Mouse (Mus musculus) midbrain, embryonic 10.5 days (tissue): ENCODE measurements around the gene Nf2. TPM values are rescaled to one million over a fixed set of nuclear protein-coding genes. Genes with fewer than 3 reads are reported as not detected.

Source experiments
- DNase-seq: peaks from one replicate; pipeline ENCODE4 v3.0.0-alpha.2; 2017; ENCODE audit warnings: low spot score
- H3K27ac ChIP-seq: fragments of 300-500 bp; sonication (generic); replicated peaks from 2 replicates; pipeline ENCODE4 v1.5.1; 2016; ENCODE audit warnings: mild to moderate bottlenecking
- H3K27me3 ChIP-seq: fragments of 300-500 bp; sonication (generic); 2 replicates; pipeline ENCODE4 v1.6.1; 2016; ENCODE audit warnings: low read depth, mild to moderate bottlenecking; ENCODE audit not compliant: poor library complexity, severe bottlenecking
- H3K36me3 ChIP-seq: fragments of 300-500 bp; sonication (generic); 2 replicates; pipeline ENCODE4 v1.6.1; 2016; ENCODE audit warnings: mild to moderate bottlenecking, moderate library complexity
- H3K4me1 ChIP-seq: fragments of 300-500 bp; sonication (generic); 2 replicates; pipeline ENCODE4 v1.6.1; 2016
- H3K4me3 ChIP-seq: fragments of 300-500 bp; sonication (generic); 2 replicates; pipeline ENCODE4 v1.5.1; 2016; ENCODE audit warnings: mild to moderate bottlenecking, moderate library complexity
- H3K9me3 ChIP-seq: fragments of 300-500 bp; sonication (generic); replicated peaks from 2 replicates; pipeline ENCODE4 v1.6.1; 2016; ENCODE audit warnings: mild to moderate bottlenecking
- WGBS: fragments of 180-500 bp; shearing (Covaris S2); methylation state at CpG from one replicate; pipeline ENCODE4 v1.1.7; 2016; 5-methylcytosine and 5-hydroxymethylcytosine counted together
- polyA plus RNA-seq: library from polyadenylated mRNA; unstranded; fragments of >200 nt; fragmentation: Nextera tagmentation; extraction: Ambion mirVana; gene quantifications from 2 replicates; pipeline ENCODE4 v1.2.1, GENCODE M21; 2016

Nf2 gene
- polyA plus RNA-seq, 1 experiment from 2014 or later: 55.5 TPM

DNA sequence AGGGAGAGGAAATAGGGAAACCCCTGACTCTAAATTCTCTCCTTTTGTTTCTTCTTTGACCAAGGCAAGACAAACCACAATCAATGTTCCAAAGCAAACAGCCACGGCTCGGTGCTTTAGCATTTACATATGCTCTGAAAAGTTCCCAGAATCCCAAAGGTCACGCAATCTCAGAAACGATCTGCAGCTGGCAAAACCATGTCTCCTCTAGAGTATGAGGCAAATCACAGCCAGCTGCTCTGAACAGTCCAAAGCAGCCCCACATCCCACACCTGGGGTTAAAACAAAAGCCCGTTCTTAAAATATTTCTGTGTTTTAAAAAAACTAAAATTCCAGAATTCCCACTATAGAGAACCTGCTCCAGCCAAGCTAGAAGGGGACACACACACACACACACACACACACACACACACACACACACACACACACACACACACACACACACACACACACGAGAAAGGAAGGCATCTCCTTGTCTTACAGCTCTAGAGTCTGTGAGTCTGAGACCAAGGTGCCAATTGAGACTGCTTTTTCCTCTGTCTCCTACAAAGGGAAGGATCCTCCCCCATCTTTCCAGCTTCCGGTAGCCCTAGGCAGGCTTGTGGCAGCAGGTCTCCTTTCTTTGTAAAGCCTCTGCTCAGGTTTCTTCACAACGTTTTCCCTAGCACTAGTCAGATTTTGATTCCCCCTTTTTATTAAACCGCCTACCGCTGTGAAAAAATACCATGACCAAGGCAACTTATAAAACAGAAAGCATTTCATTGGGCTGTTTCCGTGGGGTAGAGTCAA, 12.7 kb upstream of the Nf2 start:
- H3K27ac ChIP-seq: peak overlapping the region; percentile 38; the same call in 1 of the 2 replicates
- no peaks in the 10 kb centered on the region for H3K9me3 ChIP-seq
- no peaks in the 10 kb centered on the region for H3K27me3 ChIP-seq
- 61% methylated on average over 11 of the region's 11 CpGs for WGBS
- no peak for DNase-seq
- peaks cover 12% of the 10 kb centered on the region for H3K4me1 ChIP-seq
- no peaks in the 10 kb centered on the region for H3K36me3 ChIP-seq
- H3K4me3 ChIP-seq: no peak overlapping the region

DNA sequence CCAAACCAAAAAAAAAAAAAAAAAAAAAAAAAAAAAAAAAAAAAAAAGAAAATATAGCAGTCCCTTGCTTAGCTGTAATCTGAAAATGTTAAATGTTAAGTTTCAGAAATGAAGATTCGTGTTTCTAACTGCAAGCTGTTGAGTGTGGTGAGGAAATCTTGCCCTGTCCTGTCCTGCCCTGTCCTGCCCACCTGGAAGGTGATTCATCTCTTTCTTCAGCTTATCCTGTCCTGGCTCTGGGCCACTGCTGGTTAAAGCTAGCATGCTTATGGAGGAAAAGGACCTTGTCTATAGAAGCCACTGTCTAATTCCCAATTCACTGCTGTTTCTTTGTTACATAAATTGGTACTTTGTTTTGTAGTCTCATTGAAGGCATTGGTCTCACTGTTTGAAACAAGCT, 11.7 kb upstream of the Nf2 start:
- no peak overlapping the region for H3K27ac ChIP-seq
- WGBS: 85% methylated on average over 1 of the region's 1 CpGs

DNA sequence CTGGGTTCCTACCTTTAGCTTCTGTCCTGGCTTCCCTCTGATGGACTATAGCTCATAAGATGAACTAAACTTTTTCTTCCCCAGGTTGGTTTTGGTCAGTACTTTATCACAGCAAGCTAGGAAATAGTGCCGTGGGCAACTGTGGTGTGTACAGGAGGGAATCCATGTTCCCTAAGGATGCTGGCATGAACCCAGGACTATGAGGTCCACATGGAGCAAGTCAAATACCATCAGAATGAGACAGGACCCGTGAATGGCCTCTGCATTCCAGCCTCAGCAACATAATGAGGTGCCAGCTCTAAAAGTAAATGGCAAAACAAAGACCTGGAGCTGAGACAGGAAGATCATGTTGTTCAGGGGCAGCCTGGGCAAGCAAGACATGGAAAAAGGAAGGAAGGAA, 9.1 kb upstream of the Nf2 start:
- Histone ChIP-seq H3K27me3 (no peaks in the 10 kb centered on the region), H3K9me3 (no peaks in the 10 kb centered on the region), H3K27ac (no peak overlapping the region), H3K36me3 (no peaks in the 10 kb centered on the region), H3K4me1 (peaks cover 12% of the 10 kb centered on the region), H3K4me3 (no peak overlapping the region)
- no peak for DNase-seq
- 73% methylated on average over 2 of the region's 2 CpGs for WGBS

More for the DNA sequence above, 11.7 kb upstream of the Nf2 start:
- no peak for DNase-seq
- Histone ChIP-seq H3K4me3 (no peak overlapping the region), H3K27me3 (no peaks in the 10 kb centered on the region), H3K36me3 (no peaks in the 10 kb centered on the region), H3K4me1 (peaks cover 12% of the 10 kb centered on the region), H3K9me3 (no peaks in the 10 kb centered on the region)

DNA sequence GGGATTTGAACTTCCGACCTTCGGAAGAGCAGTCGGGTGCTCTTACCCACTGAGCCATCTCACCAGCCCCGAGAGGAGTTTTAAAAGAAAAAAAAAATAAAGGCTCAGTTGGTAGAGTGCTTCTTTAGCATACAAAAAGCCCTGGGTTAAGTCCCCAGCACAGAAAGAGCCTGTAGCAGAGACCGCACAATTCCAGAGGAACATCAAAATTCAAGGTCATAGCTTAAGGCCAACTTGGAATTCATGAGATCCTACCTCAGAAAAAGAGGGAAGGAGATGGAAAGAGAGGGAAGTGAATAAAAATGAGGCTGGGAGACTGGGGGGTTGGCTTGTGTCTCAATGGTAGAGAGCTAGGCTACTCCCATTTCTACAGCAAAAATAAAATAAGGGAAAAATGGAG, 4.8 kb upstream of the Nf2 start:
- DNase-seq: no peak
- Histone ChIP-seq H3K36me3 (no peaks in the 10 kb centered on the region), H3K9me3 (no peaks in the 10 kb centered on the region), H3K4me1 (no peaks in the 10 kb centered on the region), H3K27ac (no peak overlapping the region), H3K4me3 (no peak overlapping the region), H3K27me3 (no peaks in the 10 kb centered on the region)
- WGBS: 96% methylated on average over 5 of the region's 5 CpGs

DNA sequence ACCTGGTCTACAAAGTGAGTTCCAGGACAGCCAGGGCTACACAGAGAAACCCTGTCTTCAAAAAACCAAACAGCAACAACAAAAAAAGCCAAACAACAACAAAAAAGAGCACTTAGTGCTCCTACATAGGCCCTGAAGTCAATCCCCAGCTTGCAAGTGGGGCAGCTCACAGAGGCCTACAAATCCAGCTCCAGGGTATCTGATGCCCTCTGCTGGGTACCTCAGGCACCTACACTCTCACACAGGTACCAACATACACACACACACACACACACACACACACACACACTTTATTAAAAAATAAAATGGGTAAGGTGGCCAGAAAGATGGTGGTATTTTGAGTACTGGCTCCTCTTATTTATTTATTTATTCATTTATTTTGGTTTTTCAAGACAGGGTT, 3.7 kb upstream of the Nf2 start:
- H3K27me3 ChIP-seq: no peaks in the 10 kb centered on the region
- H3K4me1 ChIP-seq: peaks cover 6% of the 10 kb centered on the region
- no peak overlapping the region for H3K27ac ChIP-seq
- no peak for DNase-seq
- H3K36me3 ChIP-seq: no peaks in the 10 kb centered on the region
- H3K9me3 ChIP-seq: no peaks in the 10 kb centered on the region
- H3K4me3 ChIP-seq: no peak overlapping the region

DNA sequence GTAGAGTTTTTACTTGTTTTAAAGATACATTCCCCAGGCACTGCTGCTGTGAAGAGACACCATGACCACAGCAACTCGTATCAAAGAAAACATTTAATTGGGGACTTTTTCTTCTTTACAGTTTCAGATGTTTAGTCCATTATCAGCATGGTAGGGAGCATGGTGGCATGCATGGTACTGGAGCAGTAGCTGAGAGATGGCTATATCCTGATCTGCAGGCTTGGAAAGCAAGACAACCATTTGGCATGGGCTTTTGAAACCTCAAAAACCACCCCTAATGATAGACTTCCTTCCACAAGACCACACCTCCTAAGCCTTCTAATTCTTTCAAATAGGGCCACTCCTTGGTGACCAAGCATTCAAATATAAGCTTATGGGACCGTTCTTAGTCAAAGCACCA, 1.1 kb upstream of the Nf2 start:
- H3K4me3 ChIP-seq: 0 out of 2 replicates have a peak overlapping the region, but pooled peaks have one; percentile 98
- no peaks in the 10 kb centered on the region for H3K36me3 ChIP-seq
- H3K27me3 ChIP-seq: no peaks in the 10 kb centered on the region
- H3K4me1 ChIP-seq: peaks cover 24% of the 10 kb centered on the region
- WGBS: 94% methylated on average over 2 of the region's 2 CpGs
- DNase-seq: no peak
- no peak overlapping the region for H3K27ac ChIP-seq
- H3K9me3 ChIP-seq: no peaks in the 10 kb centered on the region

DNA sequence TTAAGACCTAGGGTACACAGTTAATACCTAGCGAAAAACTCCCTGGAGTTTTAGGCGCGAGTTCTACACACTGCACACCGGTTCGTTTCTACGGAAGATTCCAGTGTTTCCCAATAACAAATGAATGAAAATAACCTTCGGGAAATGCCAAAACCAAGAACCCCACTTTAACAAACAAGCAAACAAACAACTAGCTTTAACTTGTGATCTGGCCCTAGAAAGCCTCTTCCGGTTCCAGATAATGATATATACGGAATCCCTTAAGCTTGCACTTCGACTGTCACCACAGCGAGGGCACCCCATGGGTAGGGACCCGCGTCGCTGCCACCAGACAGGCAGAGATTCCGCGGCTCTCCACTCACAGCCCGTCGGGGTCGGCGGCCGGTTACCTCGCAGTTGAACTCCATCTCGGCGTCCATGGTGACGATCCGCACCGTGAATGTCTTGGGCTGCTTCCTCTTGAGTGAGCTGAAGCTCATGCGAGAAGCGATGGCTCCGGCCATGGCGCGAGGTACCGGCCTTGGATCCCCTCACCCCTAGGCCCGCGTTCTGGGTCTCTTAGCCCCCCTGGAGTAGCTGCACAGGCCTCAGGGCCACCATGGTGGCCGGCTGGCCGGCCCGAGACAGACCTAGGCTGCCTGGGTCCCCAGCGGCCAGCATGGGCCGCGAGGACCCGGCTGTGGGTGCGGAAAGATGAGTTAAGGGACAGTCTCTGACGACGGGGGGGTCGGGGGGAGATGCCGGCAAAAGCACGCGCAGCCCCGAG, 670 bp downstream of the Nf2 start:
- no peaks in the 10 kb centered on the region for H3K36me3 ChIP-seq
- H3K9me3 ChIP-seq: no peaks in the 10 kb centered on the region
- peak overlapping the region; percentile 97 for H3K27ac ChIP-seq
- H3K4me3 ChIP-seq: peak overlapping the region; percentile 98
- H3K4me1 ChIP-seq: peaks cover 24% of the 10 kb centered on the region
- DNase-seq: no peak
- WGBS: under 1% methylated on average over 50 of the region's 50 CpGs
- no peaks in the 10 kb centered on the region for H3K27me3 ChIP-seq

DNA sequence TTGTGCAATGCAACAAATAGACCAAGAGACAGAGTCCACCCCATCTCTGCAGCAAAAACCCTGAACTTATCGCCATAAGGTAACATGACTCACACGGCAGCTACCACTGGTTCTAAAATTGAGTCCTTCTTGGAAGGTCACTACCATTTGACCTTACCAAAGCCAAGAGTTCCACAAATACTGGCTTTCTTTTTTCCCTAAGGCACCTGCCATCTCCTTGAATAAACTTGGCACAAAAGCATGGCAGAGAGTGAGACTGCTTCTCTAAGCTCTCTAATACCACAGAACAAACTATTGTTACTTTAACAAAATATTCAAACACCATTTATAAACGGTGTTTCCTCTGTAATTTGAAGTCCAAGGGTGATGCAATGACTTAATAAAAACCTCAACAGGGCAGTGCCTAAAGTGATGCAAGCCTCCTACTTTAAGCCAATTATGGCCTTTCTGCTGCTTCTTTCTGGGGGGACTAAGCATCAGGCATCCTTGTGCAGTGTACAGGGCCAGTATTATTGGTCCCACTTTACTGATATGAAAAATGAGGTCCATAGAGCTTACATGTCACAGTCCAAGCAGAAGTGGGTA, 8.3 kb downstream of the Nf2 start:
- Histone ChIP-seq H3K4me3 (no peak overlapping the region), H3K9me3 (no peaks in the 10 kb centered on the region), H3K4me1 (no peaks in the 10 kb centered on the region), H3K36me3 (no peaks in the 10 kb centered on the region), H3K27me3 (no peaks in the 10 kb centered on the region), H3K27ac (no peak overlapping the region)
- DNase-seq: no peak
- 88% methylated on average over 3 of the region's 3 CpGs for WGBS

DNA sequence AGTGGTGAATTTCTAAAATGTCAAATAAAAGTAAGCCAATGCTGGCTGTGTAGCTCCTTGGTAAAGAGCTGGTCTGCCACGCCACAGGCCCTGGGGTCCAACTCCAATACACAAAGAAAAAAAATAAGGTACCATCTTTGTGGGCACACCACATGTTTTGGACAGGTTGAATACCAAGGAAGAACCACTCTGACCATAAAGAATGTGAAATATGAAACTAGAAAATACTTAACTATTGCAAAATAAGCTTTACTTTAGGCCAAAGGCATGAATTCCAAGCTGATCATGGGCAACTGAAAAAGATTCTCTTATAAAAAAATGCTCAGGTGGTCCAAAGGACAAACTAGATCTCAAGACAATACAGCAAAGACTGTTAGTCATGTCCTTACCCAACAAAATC, 11.1 kb downstream of the Nf2 start:
- H3K4me1 ChIP-seq: no peaks in the 10 kb centered on the region
- no peak overlapping the region for H3K4me3 ChIP-seq
- no peaks in the 10 kb centered on the region for H3K27me3 ChIP-seq
- no peak for DNase-seq
- no peak overlapping the region for H3K27ac ChIP-seq
- H3K36me3 ChIP-seq: no peaks in the 10 kb centered on the region
- no peaks in the 10 kb centered on the region for H3K9me3 ChIP-seq
- 92% methylated on average over 1 of the region's 1 CpGs for WGBS

DNA sequence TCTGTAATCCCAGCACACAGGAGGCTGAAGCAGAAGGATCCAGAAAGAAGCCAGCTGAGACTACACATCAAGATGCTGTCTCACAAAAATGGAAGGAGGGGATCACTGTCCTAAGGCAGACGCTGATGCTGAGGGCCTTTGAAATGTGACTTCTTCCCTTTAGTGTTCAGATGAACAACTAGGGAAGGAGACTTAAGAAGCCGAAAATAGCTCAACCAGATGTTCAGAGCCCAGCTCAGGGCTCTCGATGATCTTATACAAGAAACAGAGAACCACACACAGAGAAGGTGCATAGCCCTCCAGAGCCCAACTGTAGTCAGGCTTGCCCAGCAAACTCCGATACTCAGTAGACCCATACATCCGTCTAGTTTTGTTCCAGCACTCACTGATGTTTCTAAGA, 12.0 kb downstream of the Nf2 start:
- WGBS: 82% methylated on average over 5 of the region's 5 CpGs

DNA sequence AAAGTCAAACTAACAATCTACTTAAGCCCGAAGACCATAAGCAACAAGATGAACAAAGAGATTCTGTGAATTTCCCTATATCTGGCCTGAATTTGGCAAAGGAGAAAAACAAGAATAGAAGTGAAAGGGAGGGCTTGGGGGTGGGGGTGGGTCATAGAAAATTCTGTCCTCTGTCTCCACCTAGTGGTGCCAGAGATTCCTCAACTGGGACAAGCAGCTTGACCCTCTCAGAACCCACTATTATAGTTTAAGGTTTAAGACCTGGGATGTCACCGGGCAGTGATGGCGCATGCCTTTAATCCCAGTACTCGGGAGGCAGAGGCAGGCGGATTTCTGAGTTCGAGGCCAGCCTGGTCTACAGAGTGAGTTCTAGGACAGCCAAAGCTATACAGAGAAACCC, 12.6 kb downstream of the Nf2 start:
- DNase-seq: no peak
- WGBS: 70% methylated on average over 6 of the region's 6 CpGs

More for the DNA sequence above, 12.0 kb downstream of the Nf2 start:
- no peaks in the 10 kb centered on the region for H3K4me1 ChIP-seq
- no peak overlapping the region for H3K27ac ChIP-seq
- no peaks in the 10 kb centered on the region for H3K27me3 ChIP-seq
- no peaks in the 10 kb centered on the region for H3K9me3 ChIP-seq
- DNase-seq: no peak
- no peaks in the 10 kb centered on the region for H3K36me3 ChIP-seq
- H3K4me3 ChIP-seq: no peak overlapping the region

DNA sequence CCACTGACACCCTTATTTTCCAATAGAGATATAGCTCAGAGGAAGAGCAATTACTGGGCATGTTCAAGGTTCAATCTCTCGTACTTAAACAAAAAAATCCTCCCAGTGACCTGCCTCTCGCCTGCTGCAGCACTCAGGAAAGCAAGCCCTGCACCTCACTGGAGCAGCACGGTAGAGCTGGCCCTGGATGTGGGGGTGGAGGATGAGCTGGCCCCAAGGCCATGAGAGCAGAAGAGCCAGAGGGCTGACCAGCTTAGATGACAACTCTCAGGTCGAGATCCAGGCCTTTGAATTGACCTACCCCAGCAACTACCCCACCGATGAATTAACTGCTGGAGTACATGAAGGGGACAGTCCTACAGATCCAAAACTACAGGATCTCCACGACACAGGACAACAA, 13.9 kb downstream of the Nf2 start:
- no peak overlapping the region for H3K4me3 ChIP-seq
- no peak overlapping the region for H3K27ac ChIP-seq
- no peaks in the 10 kb centered on the region for H3K4me1 ChIP-seq
- DNase-seq: no peak
- no peaks in the 10 kb centered on the region for H3K9me3 ChIP-seq
- H3K27me3 ChIP-seq: no peaks in the 10 kb centered on the region
- 86% methylated on average over 6 of the region's 6 CpGs for WGBS
- no peaks in the 10 kb centered on the region for H3K36me3 ChIP-seq

More for the DNA sequence above, 12.6 kb downstream of the Nf2 start:
- no peak overlapping the region for H3K27ac ChIP-seq
- H3K4me1 ChIP-seq: no peaks in the 10 kb centered on the region
- no peaks in the 10 kb centered on the region for H3K27me3 ChIP-seq
- H3K4me3 ChIP-seq: no peak overlapping the region
- H3K36me3 ChIP-seq: no peaks in the 10 kb centered on the region
- no peaks in the 10 kb centered on the region for H3K9me3 ChIP-seq
